Mouse (Mus musculus) thymus, postnatal 10 days (tissue): ENCODE measurements around the gene Edem2.

Experiments
- DNase-seq, 2 experiments: peaks; one replicate each; pipeline ENCODE4 v3.0.0; 2021; ENCODE audit warnings: low spot score in 2 of 2

The Edem2 gene

GRCm38 (mm10) chr2:155729158-155729645 is at the start of gene Edem2:
Gene Edem2, minus strand, starts transcription at chr2:155729475.
- DNase-seq, result peak; percentile 88 to 92

- DNase-seq, result no peak
These were observed 49.8 kb upstream of the Edem2 start for GRCm38 (mm10) chr2:155779066-155779465.

- no peak for DNase-seq
These were observed 48.7 kb upstream of the Edem2 start for GRCm38 (mm10) chr2:155778004-155778403.

- DNase-seq, result no peak
These were observed 48.4 kb upstream of the Edem2 start for GRCm38 (mm10) chr2:155777688-155777985.

GRCm38 (mm10) chr2:155776824-155777687 is 47.8 kb upstream of the Edem2 start:
- no peak for DNase-seq

GRCm38 (mm10) chr2:155775685-155776263 is 46.5 kb upstream of the Edem2 start:
- peak in 1 of 2 experiments; percentile 37 for DNase-seq

- DNase-seq, result no peak
These were observed 45.8 kb upstream of the Edem2 start, which contains the start of gene Mmp24 for GRCm38 (mm10) chr2:155774927-155775684. Gene Mmp24, plus strand, starts transcription at chr2:155775342.

- no peak for DNase-seq
These were observed 45.1 kb upstream of the Edem2 start for GRCm38 (mm10) chr2:155774261-155774926.

- no peak for DNase-seq
These were observed 44.4 kb upstream of the Edem2 start for GRCm38 (mm10) chr2:155773664-155774063.

- DNase-seq, result peak; percentile 37 to 91
These were observed 35.6 kb upstream of the Edem2 start for GRCm38 (mm10) chr2:155764679-155765418.

- DNase-seq, result no peak
These were observed 27.7 kb upstream of the Edem2 start for GRCm38 (mm10) chr2:155756855-155757566.

GRCm38 (mm10) chr2:155755746-155756145 is 26.5 kb upstream of the Edem2 start:
- DNase-seq, result peak; percentile 31 to 69

- DNase-seq, result no peak
These were observed 21.9 kb upstream of the Edem2 start, which contains the start of gene Procr for GRCm38 (mm10) chr2:155751014-155751786. Gene Procr, plus strand, starts transcription at chr2:155751117.

- DNase-seq, result no peak
These were observed 20.1 kb upstream of the Edem2 start for GRCm38 (mm10) chr2:155749394-155749793.

GRCm38 (mm10) chr2:155745487-155745886 is 16.2 kb upstream of the Edem2 start:
- DNase-seq, result no peak

GRCm38 (mm10) chr2:155743351-155743750 is 14.1 kb upstream of the Edem2 start:
- DNase-seq, result no peak

GRCm38 (mm10) chr2:155742931-155743337 is 13.7 kb upstream of the Edem2 start:
- no peak for DNase-seq

GRCm38 (mm10) chr2:155742211-155742610 is 12.9 kb upstream of the Edem2 start:
- no peak for DNase-seq

GRCm38 (mm10) chr2:155737803-155738202 is 8.5 kb upstream of the Edem2 start:
- DNase-seq, result no peak

GRCm38 (mm10) chr2:155736936-155737335 is 7.7 kb upstream of the Edem2 start:
- DNase-seq, result no peak
